Mouse (Mus musculus) heart, embryonic 14.5 days (tissue): ENCODE results near the gene Gm28845. TPM values are rescaled to one million over a fixed set of nuclear protein-coding genes. Genes with fewer than 3 reads are reported as not detected.
"Not testable (repeated sequence)": the region's sequence is repeated elsewhere in the genome, so short reads cannot be mapped to it uniquely, and the experiment has no call there.

Experiments
- ATAC-seq: fragments of 200-750 bp; cut with Nextera tagmentation; 2 replicates; pipeline ENCODE4 v1.8.0; 2017; ENCODE audit warnings: low read depth, moderate TSS enrichment; ENCODE audit not compliant: insufficient number of reproducible peaks, insufficient read depth, low FRiP score
- H3K27ac ChIP-seq, 2 experiments: fragments of 200-500 bp in 1 of 2; fragments of 300-500 bp in 1 of 2; sonication (generic) in 1 of 2; replicated peaks in 1 of 2; 2 replicates each; pipeline ENCODE4 v1.5.1; 2012 to 2014; ENCODE audit warnings: low read depth in 2 of 2, low read length in 2 of 2, control low read depth in 1 of 2, mild to moderate bottlenecking in 1 of 2, mixed read lengths in 1 of 2; ENCODE audit not compliant: control insufficient read depth in 1 of 2, insufficient read depth in 1 of 2
- H3K27me3 ChIP-seq: fragments of 300-500 bp; sonication (generic); 2 replicates; pipeline ENCODE4 v1.6.1; 2014; ENCODE audit warnings: mild to moderate bottlenecking, low read length, control low read depth; ENCODE audit not compliant: control insufficient read depth, insufficient read depth
- H3K36me3 ChIP-seq: fragments of 300-500 bp; sonication (generic); 2 replicates; pipeline ENCODE4 v1.6.1; 2014; ENCODE audit warnings: mild to moderate bottlenecking, control low read depth, low read length, mixed read lengths; ENCODE audit not compliant: control insufficient read depth, insufficient read depth
- H3K4me1 ChIP-seq, 2 experiments: fragments of 200-500 bp in 1 of 2; fragments of 300-500 bp in 1 of 2; sonication (generic) in 1 of 2; 2 replicates each; pipeline ENCODE4 v1.6.1; 2012 to 2014; ENCODE audit warnings: low read length in 2 of 2, control low read depth in 1 of 2, mixed read lengths in 1 of 2; ENCODE audit not compliant: control insufficient read depth in 2 of 2, insufficient read depth in 2 of 2
- H3K4me2 ChIP-seq: fragments of 300-500 bp; sonication (generic); 2 replicates; pipeline ENCODE4 v1.6.1; 2014; ENCODE audit warnings: mild to moderate bottlenecking, low read length
- H3K4me3 ChIP-seq, 2 experiments: fragments of 200-500 bp in 1 of 2; fragments of 300-500 bp in 1 of 2; sonication (generic) in 1 of 2; 2 replicates each; pipeline ENCODE4 v1.5.1; 2012 to 2014; ENCODE audit warnings: low read length in 2 of 2, mild to moderate bottlenecking in 2 of 2, control low read depth in 1 of 2, low read depth in 1 of 2, moderate library complexity in 1 of 2; ENCODE audit not compliant: control insufficient read depth in 1 of 2, insufficient read depth in 1 of 2
- H3K9ac ChIP-seq: fragments of 300-500 bp; sonication (generic); 2 replicates; pipeline ENCODE4 v1.6.1; 2014; ENCODE audit warnings: mild to moderate bottlenecking, low read length
- H3K9me3 ChIP-seq: fragments of 300-500 bp; sonication (generic); 2 replicates; pipeline ENCODE4 v1.6.1; 2016; ENCODE audit warnings: low read length, control low read depth; ENCODE audit not compliant: control insufficient read depth
- WGBS: fragments of 180-500 bp; shearing (Covaris S2); extraction: QIAGEN DNeasy Blood & Tissue Kit; methylation state at CpG from one replicate; pipeline ENCODE4 v1.1.7; 2014; 5-methylcytosine and 5-hydroxymethylcytosine counted together
- polyA plus RNA-seq: library from polyadenylated mRNA; unstranded; fragments of >200 nt; fragmentation: Nextera tagmentation; extraction: Ambion mirVana; gene quantifications from 2 replicates; pipeline ENCODE4 v1.2.1, GENCODE M21; 2014

Gm28845 gene
- polyA plus RNA-seq, 1 experiment from 2014 or later, result not detected

GRCm38 (mm10) chr1:65075607-65076006 is 43.8 kb downstream of the Gm28845 start:
- 16% methylated on average over 5 of the region's 5 CpGs for WGBS
- no peak overlapping the region for H3K27ac ChIP-seq
- H3K9ac ChIP-seq, result no peak overlapping the region

GRCm38 (mm10) chr1:65073589-65073988 is 45.8 kb downstream of the Gm28845 start, which contains the start of gene Crygc:
Gene Crygc, minus strand, starts transcription at chr1:65073689.
- Histone ChIP-seq H3K27me3 (no peaks in the 10 kb centered on the region), H3K4me1 (no peaks in the 10 kb centered on the region; a peak in 1 of 4 replicates), H3K9ac (no peak within 1 kb of the TSS), H3K4me2 (no peak within 1 kb of the TSS), H3K36me3 (no peaks in the 10 kb centered on the region), H3K27ac (no peak within 1 kb of the TSS), H3K4me3 (no peak within 1 kb of the TSS), H3K9me3 (0 out of 2 replicates have a peak, but pooled peaks cover under 1% of the 10 kb centered on the region)
- 74% methylated on average over 6 of the region's 6 CpGs for WGBS
- ATAC-seq, result no peak

More at GRCm38 (mm10) chr1:65075607-65076006, 43.8 kb downstream of the Gm28845 start:
- Histone ChIP-seq H3K4me3 (no peak overlapping the region), H3K9me3 (0 out of 2 replicates have a peak, but pooled peaks cover 3% of the 10 kb centered on the region), H3K27me3 (no peaks in the 10 kb centered on the region), H3K36me3 (no peaks in the 10 kb centered on the region), H3K4me2 (no peak overlapping the region), H3K4me1 (no peaks in the 10 kb centered on the region; a peak in 1 of 4 replicates)
- ATAC-seq, result no peak

GRCm38 (mm10) chr1:65067842-65068241 is 51.5 kb downstream of the Gm28845 start:
- no peak overlapping the region for H3K9ac ChIP-seq
- no peak overlapping the region for H3K4me3 ChIP-seq
- H3K4me2 ChIP-seq, result no peak overlapping the region
- H3K4me1 ChIP-seq, result no peaks in the 10 kb centered on the region
- no peak overlapping the region for H3K27ac ChIP-seq
- no peaks in the 10 kb centered on the region for H3K27me3 ChIP-seq
- H3K9me3 ChIP-seq, result no peaks in the 10 kb centered on the region
- H3K36me3 ChIP-seq, result no peaks in the 10 kb centered on the region
- no peak for ATAC-seq

- ATAC-seq, result no peak
- Histone ChIP-seq H3K27me3 (no peaks in the 10 kb centered on the region), H3K4me2 (no peak overlapping the region), H3K4me1 (no peaks in the 10 kb centered on the region), H3K9me3 (no peaks in the 10 kb centered on the region), H3K9ac (no peak overlapping the region), H3K27ac (no peak overlapping the region), H3K36me3 (no peaks in the 10 kb centered on the region), H3K4me3 (no peak overlapping the region)
- WGBS, result 86% methylated on average over 15 of the region's 15 CpGs
These were observed 55.2 kb downstream of the Gm28845 start for GRCm38 (mm10) chr1:65064201-65064600.

- ATAC-seq, result peak; percentile 43; the same call in 1 of the 2 replicates
- no peak within 1 kb of the TSS for H3K4me3 ChIP-seq
- no peak within 1 kb of the TSS for H3K9ac ChIP-seq
- no peaks in the 10 kb centered on the region for H3K36me3 ChIP-seq
- no peaks in the 10 kb centered on the region for H3K27me3 ChIP-seq
- WGBS, result 79% methylated on average over 8 of the region's 8 CpGs
- H3K27ac ChIP-seq, result no peak within 1 kb of the TSS
- no peaks in the 10 kb centered on the region for H3K4me1 ChIP-seq
- no peak within 1 kb of the TSS for H3K4me2 ChIP-seq
- H3K9me3 ChIP-seq, result no peaks in the 10 kb centered on the region
These were observed 56.0 kb downstream of the Gm28845 start, which contains the start of gene Crygd for GRCm38 (mm10) chr1:65063352-65063751. Gene Crygd, minus strand, starts transcription at chr1:65063452.

- Histone ChIP-seq H3K27me3 (no peaks in the 10 kb centered on the region), H3K4me1 (peaks cover 0 to 5% of the 10 kb centered on the region in 2 experiments; a peak in 2 of 4 replicates), H3K36me3 (no peaks in the 10 kb centered on the region), H3K27ac (no peak overlapping the region), H3K4me3 (no peak overlapping the region), H3K9ac (no peak overlapping the region), H3K9me3 (no peaks in the 10 kb centered on the region), H3K4me2 (no peak overlapping the region)
- no peak for ATAC-seq
- 8% methylated on average over 2 of the region's 2 CpGs for WGBS
These were observed 67.2 kb downstream of the Gm28845 start for GRCm38 (mm10) chr1:65052140-65052539.

GRCm38 (mm10) chr1:65051696-65052095 is 67.7 kb downstream of the Gm28845 start:
- no peaks in the 10 kb centered on the region for H3K36me3 ChIP-seq
- H3K27ac ChIP-seq, result no peak overlapping the region
- no peak for ATAC-seq
- no peak overlapping the region for H3K9ac ChIP-seq
- no peak overlapping the region for H3K4me3 ChIP-seq
- no peaks in the 10 kb centered on the region for H3K27me3 ChIP-seq
- H3K4me2 ChIP-seq, result no peak overlapping the region
- H3K4me1 ChIP-seq, result peaks cover 0 to 5% of the 10 kb centered on the region in 2 experiments; a peak in 2 of 4 replicates
- 61% methylated on average over 7 of the region's 7 CpGs for WGBS
- no peaks in the 10 kb centered on the region for H3K9me3 ChIP-seq

GRCm38 (mm10) chr1:65050952-65051351 is 68.4 kb downstream of the Gm28845 start, which contains the start of gene Cryge:
Gene Cryge, minus strand, starts transcription at chr1:65051149.
- H3K36me3 ChIP-seq, H3K4me1 ChIP-seq, ATAC-seq, H3K9me3 ChIP-seq, H3K4me3 ChIP-seq, H3K9ac ChIP-seq, H3K4me2 ChIP-seq, H3K27ac ChIP-seq, H3K27me3 ChIP-seq: not testable (repeated sequence)
- WGBS, result 74% methylated on average over 10 of the region's 12 CpGs
